Mouse (Mus musculus) ES-Bruce4 (cell line): ENCODE data around the gene Irf8. TPM values are rescaled to one million over a fixed set of nuclear protein-coding genes. Genes with fewer than 3 reads are reported as not detected.

Source experiments
- H3K27ac ChIP-seq: 2 replicates; pipeline ENCODE4 v1.5.1; 2012; ENCODE audit warnings: low read length, inconsistent platforms; ENCODE audit not compliant: insufficient read depth
- H3K27me3 ChIP-seq: 2 replicates; pipeline ENCODE4 v1.6.1; 2012; ENCODE audit warnings: mild to moderate bottlenecking, low read length, inconsistent platforms; ENCODE audit not compliant: control insufficient read depth, poor library complexity, insufficient read depth, severe bottlenecking
- H3K36me3 ChIP-seq: 2 replicates; pipeline ENCODE4 v1.6.1; 2012; ENCODE audit warnings: inconsistent platforms, mild to moderate bottlenecking, low read length, moderate library complexity; ENCODE audit not compliant: control insufficient read depth, poor library complexity, insufficient read depth, severe bottlenecking
- H3K4me1 ChIP-seq: one replicate; pipeline ENCODE4 v1.8.1; 2011; ENCODE audit warnings: low read length; ENCODE audit not compliant: control insufficient read depth, insufficient read depth
- H3K4me3 ChIP-seq: 2 replicates; pipeline ENCODE4 v1.5.1; 2011; ENCODE audit warnings: low read depth, mild to moderate bottlenecking, low read length
- H3K9ac ChIP-seq: 2 replicates; pipeline ENCODE4 v1.6.1; 2012; ENCODE audit warnings: low read depth, mild to moderate bottlenecking, inconsistent platforms; ENCODE audit not compliant: poor library complexity, severe bottlenecking
- H3K9me3 ChIP-seq: replicated peaks from 2 replicates; pipeline ENCODE4 v1.6.1; 2012; ENCODE audit warnings: mild to moderate bottlenecking, low read length, inconsistent platforms; ENCODE audit not compliant: control insufficient read depth, poor library complexity, insufficient read depth, severe bottlenecking
- CTCF ChIP-seq: IDR thresholded peaks from one replicate; pipeline ENCODE4 v1.8.1; 2011; ENCODE audit warnings: low read depth, low read length
- EP300 ChIP-seq: IDR thresholded peaks from 2 replicates; pipeline ENCODE4 v1.6.1; 2011; ENCODE audit warnings: low read depth, low read length; ENCODE audit not compliant: insufficient read depth
- POLR2A ChIP-seq: IDR thresholded peaks from one replicate; pipeline ENCODE4 v1.8.1; 2011; ENCODE audit warnings: low read length; ENCODE audit not compliant: insufficient read depth
- polyA plus RNA-seq: library from polyadenylated mRNA; stranded (reverse); fragments of >200 nt; gene quantifications from 2 replicates; pipeline ENCODE4 v1.2.4, GENCODE M21; 2011; ENCODE audit warnings: low read depth; ENCODE audit not compliant: missing spikeins, insufficient read depth, insufficient read length

The Irf8 gene
- polyA plus RNA-seq, result 0.91 and 1.4 TPM in 2 replicates

- Histone ChIP-seq H3K9me3 (no peaks in the 10 kb centered on the region), H3K4me1 (no peaks in the 10 kb centered on the region), H3K9ac (peak within 1 kb of the TSS; percentile 64), H3K27me3 (no peaks in the 10 kb centered on the region; the same call in 1 of the 2 replicates), H3K27ac (no peak within 1 kb of the TSS), H3K36me3 (no peaks in the 10 kb centered on the region), H3K4me3 (peak within 1 kb of the TSS; percentile 68)
- TF ChIP-seq EP300 (no peak), CTCF (no peak), POLR2A (no peak)
Measured at GRCm38 (mm10) chr8:120735770-120736481, at the start of gene Irf8. Irf8 (plus strand) TSS chr8:120736358.

- Histone ChIP-seq H3K27me3 (no peaks in the 10 kb centered on the region), H3K27ac (no peak overlapping the region), H3K9ac (no peak overlapping the region), H3K4me1 (no peaks in the 10 kb centered on the region), H3K9me3 (no peaks in the 10 kb centered on the region), H3K4me3 (no peak overlapping the region), H3K36me3 (no peaks in the 10 kb centered on the region)
- TF ChIP-seq EP300, result no peak
- TF ChIP-seq CTCF, result no peak
- TF ChIP-seq POLR2A, result no peak
Measured at GRCm38 (mm10) chr8:120686576-120686975, 49.6 kb upstream of the Irf8 start.

GRCm38 (mm10) chr8:120687786-120688185 is 48.4 kb upstream of the Irf8 start:
- Histone ChIP-seq H3K36me3 (no peaks in the 10 kb centered on the region), H3K4me3 (no peak overlapping the region), H3K27ac (no peak overlapping the region), H3K9me3 (no peaks in the 10 kb centered on the region), H3K4me1 (no peaks in the 10 kb centered on the region), H3K27me3 (no peaks in the 10 kb centered on the region), H3K9ac (no peak overlapping the region)
- TF ChIP-seq CTCF (no peak), EP300 (no peak), POLR2A (no peak)

GRCm38 (mm10) chr8:120688511-120688910 is 47.6 kb upstream of the Irf8 start:
- no peak overlapping the region for H3K4me3 ChIP-seq
- H3K27ac ChIP-seq, result no peak overlapping the region

GRCm38 (mm10) chr8:120692934-120693333 is 43.2 kb upstream of the Irf8 start:
- no peaks in the 10 kb centered on the region for H3K9me3 ChIP-seq
- no peak overlapping the region for H3K4me3 ChIP-seq
- H3K9ac ChIP-seq, result no peak overlapping the region
- no peaks in the 10 kb centered on the region for H3K4me1 ChIP-seq
- no peak overlapping the region for H3K27ac ChIP-seq
- TF ChIP-seq POLR2A, result no peak
- TF ChIP-seq CTCF, result no peak
- no peak for TF ChIP-seq EP300
- no peaks in the 10 kb centered on the region for H3K27me3 ChIP-seq
- H3K36me3 ChIP-seq, result no peaks in the 10 kb centered on the region

More at GRCm38 (mm10) chr8:120688511-120688910, 47.6 kb upstream of the Irf8 start:
- H3K27me3 ChIP-seq, result no peaks in the 10 kb centered on the region
- no peaks in the 10 kb centered on the region for H3K36me3 ChIP-seq
- no peak for TF ChIP-seq EP300
- TF ChIP-seq POLR2A, result no peak
- TF ChIP-seq CTCF, result no peak
- H3K9ac ChIP-seq, result no peak overlapping the region
- H3K4me1 ChIP-seq, result no peaks in the 10 kb centered on the region
- H3K9me3 ChIP-seq, result no peaks in the 10 kb centered on the region

- Histone ChIP-seq H3K27ac (no peak overlapping the region), H3K4me1 (no peaks in the 10 kb centered on the region), H3K9ac (no peak overlapping the region), H3K36me3 (no peaks in the 10 kb centered on the region), H3K9me3 (no peaks in the 10 kb centered on the region), H3K27me3 (no peaks in the 10 kb centered on the region), H3K4me3 (no peak overlapping the region)
- no peak for TF ChIP-seq CTCF
- TF ChIP-seq EP300, result no peak
Measured at GRCm38 (mm10) chr8:120693861-120694493, 42.2 kb upstream of the Irf8 start.
